ENCODE assay signal across 8 mouse cellular contexts in the genomic region with DNA sequence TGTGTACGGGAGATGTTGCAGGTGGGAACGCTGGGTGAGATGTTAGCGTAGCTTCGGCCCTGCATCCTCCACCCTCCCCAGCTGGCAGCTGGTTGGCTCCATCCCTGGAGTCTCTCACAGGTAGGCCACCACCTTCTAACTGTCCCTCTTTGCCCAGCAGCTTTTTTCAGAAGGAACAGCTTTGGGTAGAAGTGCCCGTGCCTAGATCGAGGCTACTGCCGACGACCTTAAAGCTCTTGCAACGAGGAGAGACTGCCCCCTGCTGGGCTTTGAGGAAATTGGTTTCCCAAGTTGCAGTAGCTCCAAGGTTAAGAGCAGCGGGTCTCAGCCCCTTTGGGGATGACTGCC. TPM values are rescaled to one million over a fixed set of nuclear protein-coding genes. Genes with fewer than 3 reads are reported as not detected.
DNase-seq lines count a peak whose midpoint lies in the region; ATAC-seq and TF ChIP-seq lines count a peak whose summit lies in the region.

No protein-coding gene starts in this region.

- TF ChIP-seq CTCF in brain, embryonic 14.5 days (IDR thresholded peaks at IDR 0.05; ENCODE audit: borderline replicate concordance, extremely low read depth, insufficient read depth, insufficient read length), result peak; percentile 85
- TF ChIP-seq CTCF in liver, embryonic 14.5 days (IDR thresholded peaks at IDR 0.05; ENCODE audit: low read depth), result peak; percentile 89

- DNase-seq in neural tube, embryonic 10.5 days (ENCODE audit: extremely low spot score, low spot score), result peak; percentile 69
- peak; percentile 84 for DNase-seq in brain, embryonic 14.5 days (ENCODE audit: low read depth)
- peak; percentile 84 for DNase-seq in intestine, embryonic 14.5 days (ENCODE audit: low spot score)
- DNase-seq in liver, embryonic 14.5 days (ENCODE audit: low read depth in 3 of 3, low spot score in 3 of 3), result peak; percentile 35 to 42 (median 41)
- DNase-seq in retina, postnatal 7 days (ENCODE audit: low read depth, low spot score), result peak; percentile 57
- peak; percentile 78 for DNase-seq in urinary bladder, postnatal 14 days (ENCODE audit: low spot score)

- H3K27me3 ChIP-seq in neural tube, embryonic 15.5 days (replicated peaks), result 0 out of 2 replicates have a peak, but pooled peaks cover 3% of the 10 kb centered on the region
- no peaks in the 10 kb centered on the region for H3K27me3 ChIP-seq in intestine, embryonic 14.5 days (replicated peaks; ENCODE audit: control insufficient read depth, insufficient read depth, low read length)
- no peaks in the 10 kb centered on the region for H3K27me3 ChIP-seq in liver, embryonic 14.5 days (ENCODE audit: control insufficient read depth, insufficient read depth, low read length)

- no peak overlapping the region for H3K4me2 ChIP-seq in neural tube, embryonic 15.5 days
- no peak overlapping the region for H3K4me2 ChIP-seq in intestine, embryonic 14.5 days (ENCODE audit: low read length)
- no peak overlapping the region for H3K4me2 ChIP-seq in liver, embryonic 14.5 days (ENCODE audit: low read depth)

- H3K9ac ChIP-seq in neural tube, embryonic 15.5 days (replicated peaks), result no peak overlapping the region
- H3K9ac ChIP-seq in intestine, embryonic 14.5 days (ENCODE audit: low read length), result no peak overlapping the region
- no peak overlapping the region for H3K9ac ChIP-seq in liver, embryonic 14.5 days (replicated peaks)

- no peaks in the 10 kb centered on the region for H3K36me3 ChIP-seq in neural tube, embryonic 15.5 days
- H3K36me3 ChIP-seq in intestine, embryonic 14.5 days (ENCODE audit: control insufficient read depth, insufficient read depth, low read length), result no peaks in the 10 kb centered on the region
- H3K36me3 ChIP-seq in liver, embryonic 14.5 days (replicated peaks; ENCODE audit: control insufficient read depth, insufficient read depth, low read depth), result no peaks in the 10 kb centered on the region

- no peak overlapping the region for H3K4me3 ChIP-seq in neural tube, embryonic 15.5 days (replicated peaks)
- H3K4me3 ChIP-seq in intestine, embryonic 14.5 days (ENCODE audit: low read depth, low read length), result no peak overlapping the region
- no peak overlapping the region for H3K4me3 ChIP-seq in liver, embryonic 14.5 days (ENCODE audit: insufficient read depth in 1 of 2, low read depth in 2 of 2, low read length in 2 of 2)

- TF ChIP-seq EP300 in liver, embryonic 14.5 days (IDR thresholded peaks at IDR 0.05; ENCODE audit: low read depth), result no peak

- ATAC-seq in neural tube, embryonic 15.5 days (ENCODE audit: low FRiP score), result no peak
- 0 out of 2 replicates have a peak, but pooled peaks have one; percentile 42 for ATAC-seq in erythroid progenitor cell, adult 5-6 weeks (replicated peaks; ENCODE audit: low FRiP score, poor library complexity, severe bottlenecking)
- no peak for ATAC-seq in intestine, embryonic 14.5 days (replicated peaks; ENCODE audit: low FRiP score, low TSS enrichment, low read depth)
- no peak for ATAC-seq in liver, embryonic 14.5 days (ENCODE audit: insufficient read depth)

- H3K27ac ChIP-seq in neural tube, embryonic 15.5 days (replicated peaks), result no peak overlapping the region
- no peak overlapping the region for H3K27ac ChIP-seq in intestine, embryonic 14.5 days (ENCODE audit: low read depth)
- H3K27ac ChIP-seq in liver, embryonic 14.5 days, result no peak overlapping the region

- no peaks in the 10 kb centered on the region for H3K4me1 ChIP-seq in neural tube, embryonic 15.5 days
- no peaks in the 10 kb centered on the region for H3K4me1 ChIP-seq in intestine, embryonic 14.5 days (replicated peaks; ENCODE audit: control insufficient read depth, insufficient read depth, low read length)
- H3K4me1 ChIP-seq in liver, embryonic 14.5 days (replicated peaks; ENCODE audit: control insufficient read depth in 2 of 2, insufficient read depth in 2 of 2, low read length in 1 of 2), result no peaks in the 10 kb centered on the region

- no peak for TF ChIP-seq POLR2A in brain, embryonic 14.5 days (IDR thresholded peaks at IDR 0.05; ENCODE audit: borderline replicate concordance, extremely low read depth, insufficient read depth, insufficient read length, poor library complexity, severe bottlenecking)

- no peaks in the 10 kb centered on the region for H3K9me3 ChIP-seq in neural tube, embryonic 15.5 days (replicated peaks)
- H3K9me3 ChIP-seq in intestine, embryonic 14.5 days (ENCODE audit: control insufficient read depth, low read length), result no peaks in the 10 kb centered on the region
- no peaks in the 10 kb centered on the region for H3K9me3 ChIP-seq in liver, embryonic 14.5 days (ENCODE audit: control insufficient read depth, low read length)

- 27% methylated on average over 10 of the region's 10 CpGs for WGBS in neural tube, embryonic 15.5 days
- 29% methylated on average over 10 of the region's 10 CpGs for WGBS in intestine, embryonic 14.5 days
- 33% methylated on average over 10 of the region's 10 CpGs for WGBS in liver, embryonic 14.5 days (ENCODE audit: insufficient replicate concordance)

RNA-seq across cellular contexts. Expression of gene Rassf5, which starts 15.2 kb away (rescaled TPM):
- polyA plus RNA-seq in neural tube, embryonic 15.5 days (2015; fragmentation: Nextera tagmentation; extraction: Ambion mirVana), result 5.6 and 15.8 TPM in 2 replicates
- polyA plus RNA-seq in brain, embryonic 14.5 days (2012; rRNA removed), result 1.9 and 3.3 TPM in 2 replicates
- total RNA-seq in erythroid progenitor cell, adult 5-6 weeks (2015; ENCODE audit: low replicate concordance), result 12.6 and 14.7 TPM in 2 replicates
- 5.0 and 17.8 TPM in 2 replicates for total RNA-seq in erythroid progenitor cell, adult 5-6 weeks (2017; ENCODE audit: low replicate concordance)
- polyA plus RNA-seq in intestine, embryonic 14.5 days (2014; fragmentation: Nextera tagmentation; extraction: Ambion mirVana), result 2.7 and 2.9 TPM in 2 replicates
- polyA plus RNA-seq in liver, embryonic 14.5 days (2012; rRNA removed), result 2.1 TPM in 2 replicates
- polyA plus RNA-seq in liver, embryonic 14.5 days (2014; fragmentation: Nextera tagmentation; extraction: Ambion mirVana), result 3.6 and 3.7 TPM in 2 replicates

RNA-seq across cellular contexts. Expression of gene Ikbke, which starts 19.1 kb away (rescaled TPM):
- polyA plus RNA-seq in neural tube, embryonic 15.5 days (2015; fragmentation: Nextera tagmentation; extraction: Ambion mirVana), result 0.88 and 3.7 TPM in 2 replicates
- 1.2 and 1.8 TPM in 2 replicates for polyA plus RNA-seq in brain, embryonic 14.5 days (2012; rRNA removed)
- 2.5 and 18.4 TPM in 2 replicates for total RNA-seq in erythroid progenitor cell, adult 5-6 weeks (2015; ENCODE audit: low replicate concordance)
- 4.8 and 6.7 TPM in 2 replicates for total RNA-seq in erythroid progenitor cell, adult 5-6 weeks (2017; ENCODE audit: low replicate concordance)
- 4.7 and 4.9 TPM in 2 replicates for polyA plus RNA-seq in intestine, embryonic 14.5 days (2014; fragmentation: Nextera tagmentation; extraction: Ambion mirVana)
- 6.1 and 6.4 TPM in 2 replicates for polyA plus RNA-seq in liver, embryonic 14.5 days (2012; rRNA removed)
- 4.9 and 5.7 TPM in 2 replicates for polyA plus RNA-seq in liver, embryonic 14.5 days (2014; fragmentation: Nextera tagmentation; extraction: Ambion mirVana)
